Mouse (Mus musculus): ENCODE results near the gene Lrig1.

- TF ChIP-seq POLR2A (IDR thresholded peaks at IDR 0.05; ENCODE audit: low read depth, low read length), result no peak
- peak; percentile 12; the same call in 1 of the 2 replicates for TF ChIP-seq CTCF (IDR thresholded peaks at IDR 0.05; ENCODE audit: extremely low read depth, insufficient read depth, insufficient read length, insufficient replicate concordance)
Observed at GRCm38 (mm10) chr6:94596761-94597485, 103.0 kb downstream of the Lrig1 start.

Data from spleen, adult 2 months (tissue).